Mouse (Mus musculus): Measurements from ENCODE around the gene Chmp3. TPM values are rescaled to one million over a fixed set of nuclear protein-coding genes. Genes with fewer than 3 reads are reported as not detected.

The Chmp3 gene
- total and polyA plus RNA-seq, 3 experiments, result 27.8 to 68.1 (median 44.7) TPM

- TF ChIP-seq MAFK (IDR thresholded peaks at IDR 0.05; ENCODE audit: insufficient replicate concordance, low read length) (no peak), UBTF (IDR thresholded peaks at IDR 0.05; ENCODE audit: low read depth, low read length) (no peak), MAX (IDR thresholded peaks at IDR 0.05; ENCODE audit: low read length) (no peak), MEF2A (IDR thresholded peaks at IDR 0.05; ENCODE audit: borderline replicate concordance, low read depth, low read length) (no peak), TCF12 (IDR thresholded peaks at IDR 0.05; ENCODE audit: low read depth, low read length) (no peak), USF1 (IDR thresholded peaks at IDR 0.05; ENCODE audit: low read depth, low read length) (no peak), ZMIZ1 (IDR thresholded peaks at IDR 0.05; ENCODE audit: low read depth, low read length) (no peak), CHD2 (IDR thresholded peaks at IDR 0.05; ENCODE audit: low read length) (no peak)
These were observed 40.6 kb upstream of the Chmp3 start for GRCm38 (mm10) chr6:71503001-71503400.

GRCm38 (mm10) chr6:71503670-71504069, 39.9 kb upstream of the Chmp3 start:
- dilution Hi-C loops (cut with MboI; ENCODE audit: extremely low pct_ligation_motif_present, extremely low pct_unique_long_range_greater_than_20kb, low sequenced_read_pairs) (no loop called here), in situ Hi-C loops (cut with MboI; ENCODE audit: low pct_ligation_motif_present, low pct_unique_long_range_greater_than_20kb, low sequenced_read_pairs) (no loop called here)
- no peaks in the 10 kb centered on the region for H3K27me3 ChIP-seq (replicated peaks)
- no peak overlapping the region for H3K27ac ChIP-seq (ENCODE audit: insufficient read depth, low read depth)
- peaks cover 2 to 20% of the 10 kb centered on the region in 2 experiments for H3K36me3 ChIP-seq (replicated peaks in 1 of 2; ENCODE audit: control insufficient read depth in 1 of 2, insufficient read depth in 1 of 2, low read length in 1 of 2)
- no peak overlapping the region for H3K4me2 ChIP-seq (ENCODE audit: insufficient read depth, low read depth, poor library complexity, severe bottlenecking)
- H3K79me2 ChIP-seq (replicated peaks; ENCODE audit: control insufficient read depth, extremely low read depth, insufficient read depth, poor library complexity, severe bottlenecking), result no peaks in the 10 kb centered on the region
- peaks cover 0 to 9% of the 10 kb centered on the region in 2 experiments; a peak in 2 of 4 replicates for H3K4me1 ChIP-seq (ENCODE audit: control insufficient read depth in 1 of 2, insufficient read depth in 2 of 2)
- TF ChIP-seq POLR2AphosphoS2 (IDR thresholded peaks at IDR 0.05; ENCODE audit: low read depth, low read length) (no peak), USF2 (conservative IDR thresholded peaks at IDR 0.05; ENCODE audit: low read depth, low read length) (no peak), BHLHE40 (IDR thresholded peaks at IDR 0.05; ENCODE audit: low read depth, low read length) (no peak), MAFK (IDR thresholded peaks at IDR 0.05; ENCODE audit: insufficient replicate concordance, low read length) (no peak), MAX (IDR thresholded peaks at IDR 0.05; ENCODE audit: low read length) (no peak), ZNF384 (IDR thresholded peaks at IDR 0.05; ENCODE audit: low read depth, low read length) (no peak), POLR2A (IDR thresholded peaks at IDR 0.05; ENCODE audit: low read depth, low read length) (no peak)
- DNase-seq (ENCODE audit: extremely low read depth), result no peak
- no peaks in the 10 kb centered on the region for H3K9me3 ChIP-seq (replicated peaks; ENCODE audit: low read length)
- H3K9ac ChIP-seq (ENCODE audit: insufficient read depth, low read depth), result no peak overlapping the region
- H3K4me3 ChIP-seq (replicated peaks in 1 of 3; ENCODE audit: low read depth in 2 of 3, low read length in 2 of 3, poor library complexity in 1 of 3), result no peak overlapping the region

More at GRCm38 (mm10) chr6:71503001-71503400, 40.6 kb upstream of the Chmp3 start:
- peaks cover 2 to 22% of the 10 kb centered on the region in 2 experiments for H3K36me3 ChIP-seq (replicated peaks in 1 of 2; ENCODE audit: control insufficient read depth in 1 of 2, insufficient read depth in 1 of 2, low read length in 1 of 2)
- H3K27ac ChIP-seq (ENCODE audit: insufficient read depth, low read depth), result no peak overlapping the region
- H3K4me1 ChIP-seq (ENCODE audit: control insufficient read depth in 1 of 2, insufficient read depth in 2 of 2), result peaks cover 0 to 9% of the 10 kb centered on the region in 2 experiments; a peak in 2 of 4 replicates
- H3K4me2 ChIP-seq (ENCODE audit: insufficient read depth, low read depth, poor library complexity, severe bottlenecking), result no peak overlapping the region
- H3K4me3 ChIP-seq (replicated peaks in 1 of 3; ENCODE audit: low read depth in 2 of 3, low read length in 2 of 3, poor library complexity in 1 of 3), result no peak overlapping the region
- no peaks in the 10 kb centered on the region for H3K79me2 ChIP-seq (replicated peaks; ENCODE audit: control insufficient read depth, extremely low read depth, insufficient read depth, poor library complexity, severe bottlenecking)
- in situ Hi-C loops (cut with MboI; ENCODE audit: low pct_ligation_motif_present, low pct_unique_long_range_greater_than_20kb, low sequenced_read_pairs), result no loop called here
- no peaks in the 10 kb centered on the region for H3K27me3 ChIP-seq (replicated peaks)
- dilution Hi-C loops (cut with MboI; ENCODE audit: extremely low pct_ligation_motif_present, extremely low pct_unique_long_range_greater_than_20kb, low sequenced_read_pairs), result no loop called here
- no peak overlapping the region for H3K9ac ChIP-seq (ENCODE audit: insufficient read depth, low read depth)
- no peaks in the 10 kb centered on the region for H3K9me3 ChIP-seq (replicated peaks; ENCODE audit: low read length)
- no peak for DNase-seq (ENCODE audit: extremely low read depth)

GRCm38 (mm10) chr6:71504091-71504490, 39.5 kb upstream of the Chmp3 start:
- H3K27me3 ChIP-seq (replicated peaks), result no peaks in the 10 kb centered on the region
- no peak overlapping the region for H3K9ac ChIP-seq (ENCODE audit: insufficient read depth, low read depth)
- no peak overlapping the region for H3K4me2 ChIP-seq (ENCODE audit: insufficient read depth, low read depth, poor library complexity, severe bottlenecking)
- no peaks in the 10 kb centered on the region for H3K79me2 ChIP-seq (replicated peaks; ENCODE audit: control insufficient read depth, extremely low read depth, insufficient read depth, poor library complexity, severe bottlenecking)
- in situ Hi-C loops (cut with MboI; ENCODE audit: low pct_ligation_motif_present, low pct_unique_long_range_greater_than_20kb, low sequenced_read_pairs), result no loop called here
- dilution Hi-C loops (cut with MboI; ENCODE audit: extremely low pct_ligation_motif_present, extremely low pct_unique_long_range_greater_than_20kb, low sequenced_read_pairs), result no loop called here
- H3K9me3 ChIP-seq (replicated peaks; ENCODE audit: low read length), result no peaks in the 10 kb centered on the region
- peaks cover 0 to 9% of the 10 kb centered on the region in 2 experiments; a peak in 2 of 4 replicates for H3K4me1 ChIP-seq (ENCODE audit: control insufficient read depth in 1 of 2, insufficient read depth in 2 of 2)
- TF ChIP-seq E2F4 (IDR thresholded peaks at IDR 0.05; ENCODE audit: insufficient replicate concordance, low read depth, low read length) (no peak), SIN3A (IDR thresholded peaks at IDR 0.05; ENCODE audit: low read length) (no peak), KAT2A (IDR thresholded peaks at IDR 0.05; ENCODE audit: insufficient replicate concordance, low read length) (no peak)
- H3K36me3 ChIP-seq (replicated peaks in 1 of 2; ENCODE audit: control insufficient read depth in 1 of 2, insufficient read depth in 1 of 2, low read length in 1 of 2), result peaks cover 2 to 23% of the 10 kb centered on the region in 2 experiments
- DNase-seq (ENCODE audit: extremely low read depth), result no peak
- no peak overlapping the region for H3K27ac ChIP-seq (ENCODE audit: insufficient read depth, low read depth)
- no peak overlapping the region for H3K4me3 ChIP-seq (replicated peaks in 1 of 3; ENCODE audit: low read depth in 2 of 3, low read length in 2 of 3, poor library complexity in 1 of 3)

Data from CH12.LX (cell line).